Mouse (Mus musculus) limb, embryonic 11.5 days (tissue): ENCODE measurements around the gene Gatad1. TPM values are rescaled to one million over a fixed set of nuclear protein-coding genes. Genes with fewer than 3 reads are reported as not detected.

Experiments
- ATAC-seq: fragments of 200-750 bp; cut with Nextera tagmentation; 2 replicates; pipeline ENCODE4 v1.8.0; 2017; ENCODE audit warnings: low read depth; ENCODE audit not compliant: insufficient number of reproducible peaks, low FRiP score, low TSS enrichment
- DNase-seq: peaks from one replicate; pipeline ENCODE4 v3.0.0-alpha.2; 2015; ENCODE audit warnings: low spot score
- H3K27ac ChIP-seq: fragments of 300-500 bp; sonication (generic); replicated peaks from 2 replicates; pipeline ENCODE4 v1.5.1; 2014; ENCODE audit warnings: low read depth, mild to moderate bottlenecking, low read length
- H3K27me3 ChIP-seq: fragments of 300-500 bp; sonication (generic); 2 replicates; pipeline ENCODE4 v1.6.1; 2014; ENCODE audit warnings: mild to moderate bottlenecking, low read length, mixed read lengths; ENCODE audit not compliant: control insufficient read depth, insufficient read depth
- H3K36me3 ChIP-seq: fragments of 300-500 bp; sonication (generic); 2 replicates; pipeline ENCODE4 v1.6.1; 2014; ENCODE audit warnings: mild to moderate bottlenecking, low read length, moderate library complexity, mixed read lengths; ENCODE audit not compliant: control insufficient read depth, insufficient read depth
- H3K4me1 ChIP-seq: fragments of 300-500 bp; sonication (generic); 2 replicates; pipeline ENCODE4 v1.6.1; 2014; ENCODE audit warnings: low read length, mixed read lengths; ENCODE audit not compliant: control insufficient read depth, insufficient read depth
- H3K4me2 ChIP-seq: fragments of 300-500 bp; sonication (generic); 2 replicates; pipeline ENCODE4 v1.6.1; 2014; ENCODE audit warnings: low read depth, mild to moderate bottlenecking, moderate library complexity; ENCODE audit not compliant: severe bottlenecking
- H3K4me3 ChIP-seq: fragments of 300-500 bp; sonication (generic); 2 replicates; pipeline ENCODE4 v1.5.1; 2014; ENCODE audit warnings: low read depth, low read length
- H3K9ac ChIP-seq: fragments of 300-500 bp; sonication (generic); 2 replicates; pipeline ENCODE4 v1.6.1; 2014; ENCODE audit warnings: mild to moderate bottlenecking, low read length
- H3K9me3 ChIP-seq: fragments of 300-500 bp; sonication (generic); 2 replicates; pipeline ENCODE4 v1.6.1; 2016; ENCODE audit warnings: low read length; ENCODE audit not compliant: control insufficient read depth
- WGBS: fragments of 180-500 bp; shearing (Covaris S2); extraction: QIAGEN DNeasy Blood & Tissue Kit; methylation state at CpG from one replicate; pipeline ENCODE4 v1.1.7; 2014; 5-methylcytosine and 5-hydroxymethylcytosine counted together
- polyA plus RNA-seq: library from polyadenylated mRNA; unstranded; fragments of >200 nt; fragmentation: Nextera tagmentation; extraction: Ambion mirVana; gene quantifications from 2 replicates; pipeline ENCODE4 v1.2.1, GENCODE M21; 2014

Gatad1 gene
- polyA plus RNA-seq = 70.7 and 71.3 TPM in 2 replicates

DNA sequence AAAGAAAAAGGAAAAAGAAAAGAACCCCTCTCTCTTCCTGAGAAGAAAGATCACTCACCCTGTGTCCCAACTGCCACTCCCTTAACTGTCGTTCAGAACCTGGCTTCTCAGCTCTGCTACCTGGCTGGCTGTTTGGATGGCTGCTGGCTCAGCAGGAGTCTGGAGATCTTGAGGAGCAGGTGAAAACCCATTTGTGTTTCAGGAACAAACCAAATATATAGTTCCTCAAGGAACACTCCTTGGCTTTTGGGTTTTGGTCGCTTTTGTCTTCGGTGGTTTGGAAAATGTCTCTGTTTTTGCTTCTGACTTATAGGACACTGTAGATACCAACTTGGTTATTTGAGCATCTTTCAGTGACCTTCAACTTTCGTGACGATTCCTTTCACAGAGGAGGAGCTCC lies at the start of gene Gatad1:
Gene Gatad1, minus strand, starts transcription at position 101 of the 400 bp plus-strand sequence.
- no peaks in the 10 kb centered on the region for H3K9me3 ChIP-seq
- no peaks in the 10 kb centered on the region for H3K4me1 ChIP-seq
- H3K36me3 ChIP-seq = no peaks in the 10 kb centered on the region
- no peaks in the 10 kb centered on the region for H3K27me3 ChIP-seq
- H3K27ac ChIP-seq = no peak within 1 kb of the TSS
- no peak within 1 kb of the TSS for H3K4me3 ChIP-seq
- no peak within 1 kb of the TSS for H3K9ac ChIP-seq
- H3K4me2 ChIP-seq = no peak within 1 kb of the TSS
- DNase-seq = no peak
- WGBS = 72% methylated on average over 5 of the region's 5 CpGs
- ATAC-seq = no peak

DNA sequence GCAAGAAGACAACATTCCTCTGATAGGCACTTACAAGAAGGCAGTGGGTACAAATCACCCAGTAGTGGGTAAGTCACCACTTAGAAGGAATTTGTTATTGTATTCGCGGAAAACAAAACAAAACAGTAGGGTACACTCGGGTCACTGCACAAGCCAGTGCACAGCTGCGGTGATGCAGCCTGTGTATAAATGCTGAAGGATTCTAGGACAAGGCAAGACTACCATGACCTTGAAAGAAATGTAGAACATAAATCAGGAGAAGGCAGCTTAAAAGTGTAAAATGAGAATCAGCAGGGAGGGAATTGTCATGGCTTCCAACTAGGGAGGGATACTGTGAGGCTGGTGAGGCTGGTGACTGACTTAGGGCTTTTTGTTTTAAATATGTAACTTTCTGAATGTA lies 45.2 kb upstream of the Gatad1 start:
- ATAC-seq = no peak
- Histone ChIP-seq H3K27me3 (no peaks in the 10 kb centered on the region), H3K27ac (no peak overlapping the region), H3K4me2 (no peak overlapping the region), H3K9ac (no peak overlapping the region), H3K4me3 (no peak overlapping the region), H3K36me3 (peaks cover 2% of the 10 kb centered on the region; the same call in 1 of the 2 replicates), H3K9me3 (no peaks in the 10 kb centered on the region), H3K4me1 (no peaks in the 10 kb centered on the region)
- 94% methylated on average over 4 of the region's 4 CpGs for WGBS
- no peak for DNase-seq

DNA sequence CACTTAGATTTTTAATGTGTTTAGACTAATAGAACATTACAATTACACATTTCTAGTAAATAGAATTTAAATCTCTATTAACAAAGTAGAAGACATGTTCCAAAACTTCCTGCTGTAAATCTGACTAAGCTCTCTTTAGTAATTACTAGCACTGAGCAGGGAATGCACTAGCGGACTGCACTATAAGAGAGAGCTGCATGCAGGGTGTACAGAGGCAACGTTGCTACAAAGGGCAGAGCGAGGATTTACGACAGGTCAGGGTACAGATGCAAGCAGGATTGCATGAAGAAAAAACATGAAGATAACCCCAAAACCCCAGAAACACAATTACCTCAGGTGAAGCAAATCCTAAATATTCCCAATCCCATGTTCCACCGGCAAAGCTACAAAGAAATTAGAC lies 43.0 kb upstream of the Gatad1 start:
- H3K4me1 ChIP-seq = no peaks in the 10 kb centered on the region
- no peak overlapping the region for H3K4me2 ChIP-seq
- WGBS = 88% methylated on average over 5 of the region's 5 CpGs
- H3K36me3 ChIP-seq = peaks cover 2% of the 10 kb centered on the region; the same call in 1 of the 2 replicates
- H3K27me3 ChIP-seq = no peaks in the 10 kb centered on the region
- no peaks in the 10 kb centered on the region for H3K9me3 ChIP-seq
- DNase-seq (no peak), ATAC-seq (no peak)
- no peak overlapping the region for H3K9ac ChIP-seq
- H3K27ac ChIP-seq = no peak overlapping the region
- H3K4me3 ChIP-seq = no peak overlapping the region

DNA sequence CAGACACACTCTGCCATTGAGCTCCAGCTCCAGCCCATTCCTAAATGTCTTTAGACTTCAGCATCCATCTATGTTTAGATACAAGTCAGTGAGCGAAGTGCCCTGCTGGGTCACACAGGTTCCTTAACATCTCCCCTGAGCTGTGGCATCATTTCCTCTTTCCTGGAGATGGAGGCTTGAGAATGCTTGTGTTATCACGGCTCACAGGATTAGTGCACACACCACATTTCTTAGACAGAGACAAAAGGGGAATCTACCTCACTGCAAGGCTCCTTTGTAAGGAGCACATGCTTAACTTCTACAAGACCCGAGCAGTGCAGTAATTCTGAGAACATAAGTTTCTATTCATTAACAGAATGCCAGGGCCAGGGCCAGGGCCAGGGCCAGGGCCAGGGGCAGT lies 39.0 kb upstream of the Gatad1 start:
- ATAC-seq (no peak), DNase-seq (no peak)
- no peaks in the 10 kb centered on the region for H3K9me3 ChIP-seq
- 84% methylated on average over 3 of the region's 3 CpGs for WGBS
- H3K36me3 ChIP-seq = peaks cover 2% of the 10 kb centered on the region; the same call in 1 of the 2 replicates
- H3K9ac ChIP-seq = no peak overlapping the region
- H3K4me2 ChIP-seq = no peak overlapping the region
- no peak overlapping the region for H3K4me3 ChIP-seq
- no peak overlapping the region for H3K27ac ChIP-seq
- H3K27me3 ChIP-seq = no peaks in the 10 kb centered on the region
- no peaks in the 10 kb centered on the region for H3K4me1 ChIP-seq

DNA sequence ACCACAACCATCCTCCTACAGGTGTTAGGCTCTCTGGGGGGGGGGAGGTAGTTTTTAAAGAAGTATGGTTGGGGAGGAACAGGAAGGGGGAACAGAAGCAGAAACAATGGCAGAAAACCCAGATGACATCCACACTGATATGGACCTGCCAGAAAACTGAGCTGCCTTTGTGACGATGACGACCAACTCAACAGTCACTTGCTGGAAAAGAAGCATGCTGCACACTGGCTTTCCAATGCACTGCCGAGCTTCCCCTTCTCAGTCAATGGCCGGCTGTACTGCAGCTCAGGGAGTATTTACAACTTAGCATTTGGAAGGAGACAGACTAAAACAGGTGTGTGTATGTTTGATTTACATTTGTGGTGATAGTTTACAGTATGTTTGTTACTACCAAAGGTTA lies 38.2 kb upstream of the Gatad1 start:
- Histone ChIP-seq H3K27me3 (no peaks in the 10 kb centered on the region), H3K36me3 (peaks cover 2% of the 10 kb centered on the region; the same call in 1 of the 2 replicates), H3K27ac (no peak overlapping the region), H3K4me3 (no peak overlapping the region), H3K4me2 (no peak overlapping the region), H3K9me3 (no peaks in the 10 kb centered on the region), H3K4me1 (no peaks in the 10 kb centered on the region), H3K9ac (no peak overlapping the region)
- DNase-seq (no peak), ATAC-seq (no peak)
- 88% methylated on average over 4 of the region's 4 CpGs for WGBS

DNA sequence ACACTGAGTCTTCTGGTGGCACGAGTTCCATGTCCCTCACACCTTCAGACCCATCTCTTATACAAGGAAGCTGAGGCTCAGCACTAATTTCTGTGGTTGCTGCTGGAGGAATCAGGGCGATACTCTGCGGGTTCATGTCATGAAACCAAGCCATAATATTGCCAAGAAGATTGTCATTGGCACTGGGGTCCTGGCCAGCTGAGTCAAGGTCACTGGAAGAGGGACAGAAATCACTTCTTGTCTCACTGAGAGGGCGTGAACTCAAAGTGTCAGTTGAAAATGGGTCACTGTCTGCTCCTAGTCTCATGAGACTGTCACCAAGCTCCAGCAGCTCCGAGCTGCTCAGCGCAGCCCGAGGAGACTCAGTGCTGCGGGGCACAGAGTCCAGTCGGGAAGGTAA lies 36.0 kb upstream of the Gatad1 start:
- Histone ChIP-seq H3K4me3 (no peak overlapping the region), H3K27me3 (no peaks in the 10 kb centered on the region), H3K9me3 (no peaks in the 10 kb centered on the region), H3K36me3 (peaks cover 4% of the 10 kb centered on the region; the same call in 1 of the 2 replicates), H3K4me1 (no peaks in the 10 kb centered on the region), H3K9ac (no peak overlapping the region), H3K4me2 (no peak overlapping the region), H3K27ac (no peak overlapping the region)
- DNase-seq (no peak), ATAC-seq (no peak)
- 95% methylated on average over 9 of the region's 9 CpGs for WGBS

DNA sequence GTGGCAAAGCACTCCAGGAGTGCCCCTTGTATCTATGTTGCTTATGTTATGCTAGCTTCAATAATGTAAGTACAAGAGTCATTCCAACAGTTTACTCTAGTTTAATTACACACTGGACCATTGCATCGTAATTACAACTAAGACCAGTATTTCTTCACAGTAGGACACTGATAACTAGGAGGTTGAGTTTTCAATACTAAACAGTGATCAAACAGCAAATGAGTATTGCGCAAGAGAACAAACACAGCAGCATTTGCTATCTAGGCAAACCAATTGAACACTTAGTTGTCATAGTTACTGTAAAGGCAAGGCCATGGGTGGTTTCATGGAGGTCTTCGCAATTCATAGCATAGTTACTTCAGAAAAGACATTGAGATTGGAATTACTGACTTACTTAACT lies 34.3 kb upstream of the Gatad1 start:
- H3K4me2 ChIP-seq = no peak overlapping the region
- peak; percentile 15 for DNase-seq
- no peak for ATAC-seq
- H3K4me3 ChIP-seq = no peak overlapping the region
- H3K4me1 ChIP-seq = no peaks in the 10 kb centered on the region
- no peaks in the 10 kb centered on the region for H3K9me3 ChIP-seq
- 95% methylated on average over 3 of the region's 3 CpGs for WGBS
- H3K9ac ChIP-seq = no peak overlapping the region
- H3K36me3 ChIP-seq = peaks cover 4% of the 10 kb centered on the region; the same call in 1 of the 2 replicates
- H3K27ac ChIP-seq = no peak overlapping the region
- no peaks in the 10 kb centered on the region for H3K27me3 ChIP-seq

DNA sequence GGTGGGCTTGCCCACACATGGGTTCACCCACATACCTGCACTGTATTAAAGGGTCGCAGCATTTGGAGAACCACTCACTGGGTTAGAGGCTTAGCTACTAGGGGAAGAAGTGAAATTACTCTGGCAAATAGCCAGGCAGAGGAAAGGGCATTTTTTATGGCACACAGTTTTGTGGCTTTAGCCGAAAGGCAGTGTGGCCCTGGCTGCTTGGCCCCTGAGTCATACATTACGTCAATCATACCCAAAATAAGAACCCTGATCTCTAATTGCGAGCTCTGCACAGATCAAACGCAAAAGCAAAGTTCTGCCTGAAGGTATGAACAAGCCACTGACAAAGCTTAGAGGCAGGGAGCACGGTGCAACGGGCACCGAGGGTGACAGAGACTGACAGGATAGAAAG lies 31.3 kb upstream of the Gatad1 start:
- 91% methylated on average over 8 of the region's 8 CpGs for WGBS
- no peak overlapping the region for H3K9ac ChIP-seq
- no peak overlapping the region for H3K4me3 ChIP-seq
- H3K27ac ChIP-seq = no peak overlapping the region
- no peak for ATAC-seq
- H3K4me1 ChIP-seq = no peaks in the 10 kb centered on the region
- peaks cover 4% of the 10 kb centered on the region; the same call in 1 of the 2 replicates for H3K36me3 ChIP-seq
- H3K27me3 ChIP-seq = no peaks in the 10 kb centered on the region
- no peak overlapping the region for H3K4me2 ChIP-seq
- no peaks in the 10 kb centered on the region for H3K9me3 ChIP-seq
- DNase-seq = peak; percentile 18

DNA sequence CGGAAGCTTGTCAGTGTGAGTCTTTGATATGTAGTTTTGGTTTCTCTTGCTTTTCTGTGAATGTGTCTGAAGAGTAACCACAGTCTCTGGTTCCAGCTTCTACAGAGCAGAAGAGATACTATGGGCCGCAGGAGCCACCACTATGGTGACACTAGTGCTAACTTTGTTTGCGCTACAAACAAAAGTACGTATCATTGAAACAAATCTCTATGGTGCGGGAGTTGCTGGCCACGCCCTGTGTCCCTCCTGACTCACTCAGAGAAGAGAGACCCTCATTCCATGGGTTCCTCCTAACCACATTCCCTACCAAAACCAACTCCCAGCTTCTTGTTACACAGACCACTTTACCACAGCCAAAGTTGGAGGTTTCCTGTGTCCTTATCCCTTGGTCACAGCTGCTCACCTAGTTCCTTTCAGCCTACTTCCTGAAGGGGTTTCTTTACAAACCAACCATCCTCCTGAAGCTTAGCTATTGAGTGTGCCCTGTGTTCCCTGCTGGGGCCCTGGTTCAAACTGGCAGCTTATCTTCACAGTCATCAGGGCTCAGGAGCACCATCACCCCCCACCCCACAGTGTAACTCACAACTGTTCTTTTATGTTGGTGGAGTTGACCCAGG lies 13.1 kb upstream of the Gatad1 start:
- DNase-seq (no peak), ATAC-seq (no peak)
- Histone ChIP-seq H3K27me3 (no peaks in the 10 kb centered on the region), H3K4me2 (no peak overlapping the region), H3K9me3 (no peaks in the 10 kb centered on the region), H3K4me1 (no peaks in the 10 kb centered on the region; the same call in 1 of the 2 replicates), H3K9ac (no peak overlapping the region), H3K36me3 (no peaks in the 10 kb centered on the region), H3K27ac (no peak overlapping the region), H3K4me3 (no peak overlapping the region)
- 97% methylated on average over 6 of the region's 6 CpGs for WGBS
